Mouse (Mus musculus): ENCODE data around the gene Snx21.
"Not testable (repeated sequence)": the region's sequence is repeated elsewhere in the genome, so short reads cannot be mapped to it uniquely, and the experiment has no call there.

Gene Snx21

GRCm38 (mm10) chr2:164791841-164792261, 6.2 kb downstream of the Snx21 start:
- intact Hi-C loops (cut with DNase I): no loop called here

- intact Hi-C loops (cut with DNase I): no loop called here
Observed at GRCm38 (mm10) chr2:164792400-164793190, 7.0 kb downstream of the Snx21 start.

GRCm38 (mm10) chr2:164793236-164793635, 7.6 kb downstream of the Snx21 start:
- intact Hi-C loops (cut with DNase I): no loop called here

GRCm38 (mm10) chr2:164793772-164794171, 8.1 kb downstream of the Snx21 start:
- intact Hi-C loops (cut with DNase I): no loop called here

GRCm38 (mm10) chr2:164794293-164794692, 8.7 kb downstream of the Snx21 start:
- intact Hi-C loops (cut with DNase I): no loop called here

- intact Hi-C loops (cut with DNase I): no loop called here
Observed at GRCm38 (mm10) chr2:164795868-164796267, 10.2 kb downstream of the Snx21 start.

- intact Hi-C loops (cut with DNase I): not testable (repeated sequence)
Observed at GRCm38 (mm10) chr2:164798554-164798953, 12.9 kb downstream of the Snx21 start.

- intact Hi-C loops (cut with DNase I): no loop called here
Observed at GRCm38 (mm10) chr2:164800252-164801004, 14.8 kb downstream of the Snx21 start.

- intact Hi-C loops (cut with DNase I): no loop called here
Observed at GRCm38 (mm10) chr2:164803201-164803920, 17.7 kb downstream of the Snx21 start.

GRCm38 (mm10) chr2:164803921-164804313, 18.3 kb downstream of the Snx21 start:
- intact Hi-C loops (cut with DNase I): no loop called here

GRCm38 (mm10) chr2:164804533-164805331, 19.1 kb downstream of the Snx21 start, which contains the start of the genes Acot8 and Zswim3:
TSS of gene Acot8 (minus strand) at chr2:164804882.
TSS of gene Zswim3 (plus strand) at chr2:164805098.
- intact Hi-C loops (cut with DNase I): no loop called here

GRCm38 (mm10) chr2:164805332-164805718, 19.7 kb downstream of the Snx21 start:
- intact Hi-C loops (cut with DNase I): no loop called here

- intact Hi-C loops (cut with DNase I): no loop called here
Observed at GRCm38 (mm10) chr2:164806614-164807013, 21.0 kb downstream of the Snx21 start.

- intact Hi-C loops (cut with DNase I): no loop called here
Observed at GRCm38 (mm10) chr2:164813557-164813956, 27.9 kb downstream of the Snx21 start.

GRCm38 (mm10) chr2:164815348-164815747, 29.7 kb downstream of the Snx21 start:
- intact Hi-C loops (cut with DNase I): no loop called here

GRCm38 (mm10) chr2:164815821-164816220, 30.2 kb downstream of the Snx21 start:
- intact Hi-C loops (cut with DNase I): no loop called here

- intact Hi-C loops (cut with DNase I): no loop called here
Observed at GRCm38 (mm10) chr2:164817206-164817605, 31.6 kb downstream of the Snx21 start.

- intact Hi-C loops (cut with DNase I): no loop called here
Observed at GRCm38 (mm10) chr2:164817703-164818102, 32.1 kb downstream of the Snx21 start.

- intact Hi-C loops (cut with DNase I): no loop called here
Observed at GRCm38 (mm10) chr2:164821060-164821459, 35.4 kb downstream of the Snx21 start.

GRCm38 (mm10) chr2:164822636-164823165, 37.1 kb downstream of the Snx21 start, which contains the start of gene Zswim1:
TSS of gene Zswim1 (plus strand) at chr2:164822686.
- intact Hi-C loops (cut with DNase I): no loop called here

GRCm38 (mm10) chr2:164823181-164823585, 37.6 kb downstream of the Snx21 start:
- intact Hi-C loops (cut with DNase I): no loop called here

Data from adrenal gland (tissue).